Mouse (Mus musculus): ENCODE measurements around the gene Dhps. TPM values are rescaled to one million over a fixed set of nuclear protein-coding genes. Genes with fewer than 3 reads are reported as not detected.
"Not testable (repeated sequence)": the region's sequence is repeated elsewhere in the genome, so short reads cannot be mapped to it uniquely, and the experiment has no call there.

Dhps gene
- polyA plus RNA-seq, 1 experiment from 2014 or later = 28.4 TPM

GRCm38 (mm10) chr8:85080532-85081215 lies 9.1 kb downstream of the Dhps start, which contains the start of gene Wdr83os:
Gene Wdr83os (plus strand): TSS chr8:85080740.
- H3K4me3 ChIP-seq (replicated peaks) = peak within 1 kb of the TSS; percentile 88
- H3K4me2 ChIP-seq = peak within 1 kb of the TSS; percentile 97
- under 1% methylated on average over 30 of the region's 30 CpGs for WGBS (ENCODE audit: insufficient replicate concordance)
- H3K27ac ChIP-seq (replicated peaks) = peak within 1 kb of the TSS; percentile 85
- peak; percentile 13; the same call in 1 of the 2 replicates for ATAC-seq (ENCODE audit: insufficient read depth)
- no peaks in the 10 kb centered on the region for H3K27me3 ChIP-seq
- H3K36me3 ChIP-seq (replicated peaks) = peaks cover 35% of the 10 kb centered on the region
- peaks cover 88% of the 10 kb centered on the region for H3K4me1 ChIP-seq (replicated peaks)
- H3K9ac ChIP-seq = peak within 1 kb of the TSS; percentile 90
- H3K9me3 ChIP-seq (replicated peaks) = no peaks in the 10 kb centered on the region

- ATAC-seq (ENCODE audit: insufficient read depth) = peak; percentile 60
Measured at GRCm38 (mm10) chr8:85081216-85081555, 9.6 kb downstream of the Dhps start, which contains the start of gene Wdr83. Gene Wdr83 (minus strand): TSS chr8:85081306.

GRCm38 (mm10) chr8:85082169-85082568 lies 10.6 kb downstream of the Dhps start:
- not testable (repeated sequence) for H3K9me3 ChIP-seq (replicated peaks); H3K4me3 ChIP-seq (replicated peaks); ATAC-seq (ENCODE audit: insufficient read depth); H3K27me3 ChIP-seq; H3K9ac ChIP-seq
- Histone ChIP-seq H3K4me2 (peak overlapping the region; percentile 97), H3K36me3 (replicated peaks) (peaks cover 35% of the 10 kb centered on the region), H3K4me1 (replicated peaks) (peaks cover 74% of the 10 kb centered on the region), H3K27ac (replicated peaks) (peak overlapping the region; percentile 85)
- WGBS (ENCODE audit: insufficient replicate concordance) = 36% methylated on average over 4 of the region's 4 CpGs

More at GRCm38 (mm10) chr8:85081216-85081555, 9.6 kb downstream of the Dhps start, which contains the start of gene Wdr83:
- Histone ChIP-seq H3K27ac (replicated peaks) (peak within 1 kb of the TSS; percentile 85), H3K27me3 (no peaks in the 10 kb centered on the region), H3K9me3 (replicated peaks) (no peaks in the 10 kb centered on the region), H3K9ac (peak within 1 kb of the TSS; percentile 90), H3K4me2 (peak within 1 kb of the TSS; percentile 97), H3K36me3 (replicated peaks) (peaks cover 33% of the 10 kb centered on the region), H3K4me1 (replicated peaks) (peaks cover 84% of the 10 kb centered on the region), H3K4me3 (replicated peaks) (peak within 1 kb of the TSS; percentile 88)
- 1% methylated on average over 9 of the region's 9 CpGs for WGBS (ENCODE audit: insufficient replicate concordance)

- H3K36me3 ChIP-seq (replicated peaks) = peaks cover 36% of the 10 kb centered on the region
- H3K4me3 ChIP-seq (replicated peaks) = peak within 1 kb of the TSS; percentile 73
- WGBS (ENCODE audit: insufficient replicate concordance) = under 1% methylated on average over 30 of the region's 30 CpGs
- H3K4me2 ChIP-seq = peak within 1 kb of the TSS; percentile 97
- H3K9ac ChIP-seq = peak within 1 kb of the TSS; percentile 65
- no peaks in the 10 kb centered on the region for H3K9me3 ChIP-seq (replicated peaks)
- H3K4me1 ChIP-seq (replicated peaks) = peaks cover 66% of the 10 kb centered on the region
- H3K27ac ChIP-seq (replicated peaks) = peak within 1 kb of the TSS; percentile 85
- no peaks in the 10 kb centered on the region for H3K27me3 ChIP-seq
- peak; percentile 82 for ATAC-seq (ENCODE audit: insufficient read depth)
Measured at GRCm38 (mm10) chr8:85083108-85083813, 11.7 kb downstream of the Dhps start, which contains the start of gene Man2b1. Gene Man2b1 (plus strand): TSS chr8:85083270.

- Histone ChIP-seq H3K4me3 (replicated peaks) (peak overlapping the region; percentile 73), H3K27ac (replicated peaks) (no peak overlapping the region; the same call in 1 of the 2 replicates), H3K9ac (no peak overlapping the region), H3K4me2 (peak overlapping the region; percentile 97), H3K9me3 (replicated peaks) (no peaks in the 10 kb centered on the region), H3K36me3 (replicated peaks) (peaks cover 41% of the 10 kb centered on the region), H3K27me3 (no peaks in the 10 kb centered on the region), H3K4me1 (replicated peaks) (peaks cover 53% of the 10 kb centered on the region)
- 35% methylated on average over 8 of the region's 8 CpGs for WGBS (ENCODE audit: insufficient replicate concordance)
- ATAC-seq (ENCODE audit: insufficient read depth) = no peak
Measured at GRCm38 (mm10) chr8:85084633-85085032, 13.1 kb downstream of the Dhps start.

GRCm38 (mm10) chr8:85086238-85086637 lies 14.7 kb downstream of the Dhps start:
- H3K4me3 ChIP-seq (replicated peaks) = no peak overlapping the region
- no peak overlapping the region for H3K9ac ChIP-seq
- 62% methylated on average over 3 of the region's 3 CpGs for WGBS (ENCODE audit: insufficient replicate concordance)
- no peak overlapping the region for H3K27ac ChIP-seq (replicated peaks)
- H3K36me3 ChIP-seq (replicated peaks) = peaks cover 48% of the 10 kb centered on the region
- H3K9me3 ChIP-seq (replicated peaks) = no peaks in the 10 kb centered on the region
- H3K4me1 ChIP-seq (replicated peaks) = peaks cover 43% of the 10 kb centered on the region
- no peak overlapping the region for H3K4me2 ChIP-seq
- H3K27me3 ChIP-seq = no peaks in the 10 kb centered on the region
- ATAC-seq (ENCODE audit: insufficient read depth) = no peak

- H3K27ac ChIP-seq (replicated peaks) = no peak overlapping the region
- ATAC-seq (ENCODE audit: insufficient read depth) = no peak
- H3K36me3 ChIP-seq (replicated peaks) = peaks cover 67% of the 10 kb centered on the region
- H3K4me3 ChIP-seq (replicated peaks) = no peak overlapping the region
- no peak overlapping the region for H3K4me2 ChIP-seq
- H3K9me3 ChIP-seq (replicated peaks) = no peaks in the 10 kb centered on the region
- H3K9ac ChIP-seq = no peak overlapping the region
- no peaks in the 10 kb centered on the region for H3K27me3 ChIP-seq
- WGBS (ENCODE audit: insufficient replicate concordance) = 53% methylated on average over 2 of the region's 2 CpGs
- H3K4me1 ChIP-seq (replicated peaks) = peaks cover 22% of the 10 kb centered on the region
Measured at GRCm38 (mm10) chr8:85088771-85089170, 17.2 kb downstream of the Dhps start.

GRCm38 (mm10) chr8:85090856-85091255 lies 19.3 kb downstream of the Dhps start:
- no peak overlapping the region for H3K4me3 ChIP-seq (replicated peaks)
- H3K36me3 ChIP-seq (replicated peaks) = peaks cover 80% of the 10 kb centered on the region
- WGBS (ENCODE audit: insufficient replicate concordance) = 81% methylated on average over 11 of the region's 11 CpGs
- no peaks in the 10 kb centered on the region for H3K9me3 ChIP-seq (replicated peaks)
- no peaks in the 10 kb centered on the region for H3K27me3 ChIP-seq
- H3K9ac ChIP-seq = no peak overlapping the region
- H3K4me2 ChIP-seq = no peak overlapping the region
- H3K27ac ChIP-seq (replicated peaks) = no peak overlapping the region
- 0 out of 2 replicates have a peak, but pooled peaks cover 4% of the 10 kb centered on the region for H3K4me1 ChIP-seq (replicated peaks)
- ATAC-seq (ENCODE audit: insufficient read depth) = no peak

GRCm38 (mm10) chr8:85091526-85092090 lies 20.1 kb downstream of the Dhps start:
- no peak overlapping the region for H3K4me2 ChIP-seq
- H3K9me3 ChIP-seq (replicated peaks) = no peaks in the 10 kb centered on the region
- WGBS (ENCODE audit: insufficient replicate concordance) = 68% methylated on average over 21 of the region's 21 CpGs
- no peak for ATAC-seq (ENCODE audit: insufficient read depth)
- H3K9ac ChIP-seq = no peak overlapping the region
- H3K27ac ChIP-seq (replicated peaks) = no peak overlapping the region
- no peaks in the 10 kb centered on the region for H3K27me3 ChIP-seq
- peaks cover 81% of the 10 kb centered on the region for H3K36me3 ChIP-seq (replicated peaks)
- H3K4me1 ChIP-seq (replicated peaks) = 0 out of 2 replicates have a peak, but pooled peaks cover 4% of the 10 kb centered on the region
- no peak overlapping the region for H3K4me3 ChIP-seq (replicated peaks)

- Histone ChIP-seq H3K27ac (replicated peaks) (no peak overlapping the region), H3K9me3 (replicated peaks) (no peaks in the 10 kb centered on the region), H3K4me1 (replicated peaks) (0 out of 2 replicates have a peak, but pooled peaks cover 4% of the 10 kb centered on the region), H3K9ac (no peak overlapping the region), H3K27me3 (no peaks in the 10 kb centered on the region), H3K4me3 (replicated peaks) (no peak overlapping the region), H3K4me2 (no peak overlapping the region), H3K36me3 (replicated peaks) (peaks cover 73% of the 10 kb centered on the region)
- 81% methylated on average over 13 of the region's 13 CpGs for WGBS (ENCODE audit: insufficient replicate concordance)
- no peak for ATAC-seq (ENCODE audit: insufficient read depth)
Measured at GRCm38 (mm10) chr8:85095051-85095450, 23.5 kb downstream of the Dhps start.

- ATAC-seq (ENCODE audit: insufficient read depth) = no peak
- Histone ChIP-seq H3K27ac (replicated peaks) (no peak overlapping the region), H3K4me3 (replicated peaks) (no peak overlapping the region), H3K9ac (no peak overlapping the region), H3K27me3 (no peaks in the 10 kb centered on the region), H3K9me3 (replicated peaks) (no peaks in the 10 kb centered on the region), H3K36me3 (replicated peaks) (peaks cover 73% of the 10 kb centered on the region), H3K4me2 (no peak overlapping the region), H3K4me1 (replicated peaks) (0 out of 2 replicates have a peak, but pooled peaks cover 4% of the 10 kb centered on the region)
- 81% methylated on average over 7 of the region's 7 CpGs for WGBS (ENCODE audit: insufficient replicate concordance)
Measured at GRCm38 (mm10) chr8:85095566-85095965, 24.0 kb downstream of the Dhps start.
